Mouse (Mus musculus) stomach, postnatal 0 days (tissue): ENCODE data around the gene Fcgr2b.

Experiments used
- CTCF ChIP-seq: IDR thresholded peaks from 2 replicates; pipeline ENCODE4 v1.5.1; 2016; ENCODE audit warnings: antibody characterized with exemption, low read depth, mild to moderate bottlenecking, moderate library complexity
- EP300 ChIP-seq: optimal IDR thresholded peaks from 2 replicates; pipeline ENCODE3; 2016; ENCODE audit warnings: antibody characterized with exemption

DNA sequence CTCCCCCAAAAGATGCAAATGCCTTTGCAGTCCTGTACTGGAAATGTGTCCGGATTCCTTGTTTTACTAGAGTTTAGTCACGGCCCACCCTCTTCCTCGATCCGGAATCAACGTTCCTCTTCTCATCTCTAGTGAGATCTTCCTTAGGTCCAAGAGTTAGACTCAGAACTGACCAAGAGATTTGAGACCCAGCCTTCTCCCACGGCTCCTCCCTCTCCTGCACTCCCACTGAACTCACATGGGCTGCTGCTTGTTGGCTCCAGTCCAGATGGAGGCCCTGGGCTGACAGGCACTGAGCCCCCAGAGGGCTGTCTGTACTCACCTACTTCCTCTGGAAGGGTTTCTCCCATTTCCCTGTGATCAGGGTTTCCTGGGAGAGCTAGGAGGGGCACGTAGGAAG is 13.3 kb downstream of the Fcgr2b start:
- TF ChIP-seq CTCF, result no peak
- TF ChIP-seq EP300, result no peak
